Mouse (Mus musculus) testis, adult 2 months (tissue): ENCODE measurements at regions not wholly inside any gene's neighbourhood (a gene's known extent, or its start where the extent isn't known, plus 50 kb on each side); places are given as distances from the start of the nearest gene placed in this dataset.

Experiments used
- H3K27ac ChIP-seq: fragments of 200-500 bp; 2 replicates; pipeline ENCODE4 v1.5.1; 2012; ENCODE audit warnings: low read depth, low read length; ENCODE audit not compliant: control insufficient read depth, insufficient read depth
- H3K27me3 ChIP-seq: fragments of 200-500 bp; 2 replicates; pipeline ENCODE4 v1.6.1; 2012; ENCODE audit warnings: mild to moderate bottlenecking, low read length, moderate library complexity; ENCODE audit not compliant: control insufficient read depth, insufficient read depth
- H3K36me3 ChIP-seq: fragments of 200-500 bp; 2 replicates; pipeline ENCODE4 v1.6.1; 2012; ENCODE audit warnings: mild to moderate bottlenecking, low read length; ENCODE audit not compliant: control insufficient read depth, insufficient read depth
- H3K4me1 ChIP-seq: fragments of 200-500 bp; 2 replicates; pipeline ENCODE4 v1.6.1; 2012; ENCODE audit warnings: low read length; ENCODE audit not compliant: control insufficient read depth, insufficient read depth
- H3K4me3 ChIP-seq: fragments of 200-500 bp; 2 replicates; pipeline ENCODE4 v1.5.1; 2012; ENCODE audit warnings: low read depth, mild to moderate bottlenecking, low read length, moderate library complexity, mixed read lengths; ENCODE audit not compliant: control insufficient read depth
- CTCF ChIP-seq: fragments of 200-500 bp; IDR thresholded peaks from 2 replicates; pipeline ENCODE4 v1.5.1; 2012; ENCODE audit warnings: low read depth, mild to moderate bottlenecking, inconsistent platforms, low read length, moderate library complexity; ENCODE audit not compliant: control insufficient read depth, insufficient read depth, insufficient replicate concordance
- POLR2A ChIP-seq: fragments of 200-500 bp; IDR thresholded peaks from 2 replicates; pipeline ENCODE4 v1.6.1; 2012; ENCODE audit warnings: low read depth, mild to moderate bottlenecking, inconsistent platforms, low read length, moderate library complexity; ENCODE audit not compliant: control insufficient read depth

GRCm38 (mm10) chr9:67104616-67105015, 55.4 kb upstream of the Tpm1 start:
- H3K27me3 ChIP-seq = no peaks in the 10 kb centered on the region
- no peaks in the 10 kb centered on the region for H3K36me3 ChIP-seq
- no peaks in the 10 kb centered on the region for H3K4me1 ChIP-seq
- H3K4me3 ChIP-seq = no peak overlapping the region
- H3K27ac ChIP-seq = no peak overlapping the region
- TF ChIP-seq POLR2A = no peak
- TF ChIP-seq CTCF = no peak

GRCm38 (mm10) chr9:67102578-67102977, 53.4 kb upstream of the Tpm1 start:
- H3K4me1 ChIP-seq = no peaks in the 10 kb centered on the region
- H3K36me3 ChIP-seq = no peaks in the 10 kb centered on the region
- no peak overlapping the region for H3K27ac ChIP-seq
- TF ChIP-seq CTCF (no peak), POLR2A (no peak)
- no peaks in the 10 kb centered on the region for H3K27me3 ChIP-seq
- H3K4me3 ChIP-seq = no peak overlapping the region

- H3K27me3 ChIP-seq = no peaks in the 10 kb centered on the region
- H3K4me3 ChIP-seq = no peak overlapping the region
- H3K36me3 ChIP-seq = no peaks in the 10 kb centered on the region
- H3K27ac ChIP-seq = no peak overlapping the region
- H3K4me1 ChIP-seq = no peaks in the 10 kb centered on the region
- TF ChIP-seq POLR2A (no peak), CTCF (no peak)
These were observed 50.3 kb upstream of the Tpm1 start for GRCm38 (mm10) chr9:67099471-67099870.
